ENCODE assay signal across 8 mouse cellular contexts in the genomic region with DNA sequence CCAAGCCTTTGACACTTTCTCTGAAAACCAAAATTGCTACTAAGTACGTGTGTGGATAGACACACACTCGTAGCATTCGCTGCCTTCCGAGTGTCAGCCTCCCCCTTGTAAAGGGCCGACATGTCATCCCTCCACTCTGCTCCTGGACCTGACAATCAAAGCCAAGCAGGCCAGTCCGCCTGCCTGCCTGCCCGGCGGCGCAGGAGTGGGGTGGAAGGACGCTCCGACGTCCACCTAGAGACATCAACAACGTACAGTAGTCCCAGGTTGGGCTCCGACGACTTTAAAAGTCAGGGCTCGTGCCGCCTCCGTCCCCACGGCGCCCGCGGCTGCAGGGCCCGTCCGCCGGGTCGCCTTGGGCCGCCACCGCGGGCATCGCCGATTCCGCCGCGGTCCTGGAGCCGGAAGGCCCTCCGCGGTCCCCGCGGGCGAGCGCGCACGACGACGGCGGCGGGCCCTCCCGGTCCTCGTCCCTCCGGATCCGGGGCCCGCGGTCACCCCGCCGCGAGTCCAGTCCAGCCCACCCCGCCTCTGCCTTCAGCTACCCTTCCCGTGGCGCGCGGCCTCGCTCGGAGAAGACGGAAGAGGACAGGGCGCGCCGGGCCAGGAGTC. TPM values are rescaled to one million over a fixed set of nuclear protein-coding genes. Genes with fewer than 3 reads are reported as not detected.
DNase-seq lines count a peak whose midpoint lies in the region; ATAC-seq lines count a peak whose summit lies in the region.

No protein-coding gene starts in this region.

- peak overlapping the region; percentile 99 for H3K9ac ChIP-seq in forebrain, embryonic 14.5 days (ENCODE audit: low read length)

- peaks cover 5% of the 10 kb centered on the region; the same call in 1 of the 2 replicates for H3K36me3 ChIP-seq in forebrain, embryonic 14.5 days (ENCODE audit: control insufficient read depth, insufficient read depth, low read length)

- H3K27ac ChIP-seq in forebrain, embryonic 14.5 days (ENCODE audit: low read depth, low read length) = peak overlapping the region; percentile 100

- intact Hi-C loops in left cerebral cortex, postnatal 10 days (cut with DNase I) = loop anchor here (10.0 kb wide), 4 partner anchors 270 to 520 kb away; a partner anchor contains a TSS

- no peaks in the 10 kb centered on the region for H3K9me3 ChIP-seq in forebrain, embryonic 14.5 days (replicated peaks; ENCODE audit: control insufficient read depth, low read length)

- H3K4me3 ChIP-seq in forebrain, embryonic 14.5 days (ENCODE audit: low read depth, low read length) = peak overlapping the region; percentile 94

- WGBS in forebrain, embryonic 14.5 days = under 1% methylated on average over 67 of the region's 67 CpGs

- no peaks in the 10 kb centered on the region for H3K27me3 ChIP-seq in forebrain, embryonic 14.5 days (replicated peaks; ENCODE audit: control insufficient read depth, insufficient read depth, low read length)

- peaks cover 27% of the 10 kb centered on the region for H3K4me1 ChIP-seq in forebrain, embryonic 14.5 days (ENCODE audit: control insufficient read depth, insufficient read depth, low read length)

- peak overlapping the region; percentile 83 for H3K4me2 ChIP-seq in forebrain, embryonic 14.5 days (ENCODE audit: low read length)

- ATAC-seq in forebrain, embryonic 14.5 days = peak; percentile 24
- no peak for ATAC-seq in granulocyte monocyte progenitor cell, adult 5-6 weeks (replicated peaks; ENCODE audit: poor library complexity, severe bottlenecking)

- peak; percentile 29 to 54 for DNase-seq in left cerebral cortex, adult 18-20 months (ENCODE audit: low spot score in 2 of 2)
- no peak for DNase-seq in left cerebral cortex, postnatal 10 days (ENCODE audit: extremely low spot score in 1 of 2, low spot score in 2 of 2)
- DNase-seq in ZHBTc4 (ENCODE audit: low read depth, low spot score) (peak; percentile 47), liver (peak; percentile 76)
- DNase-seq in forebrain, embryonic 14.5 days (ENCODE audit: low spot score) = peak; percentile 52
- DNase-seq in induced T-regulatory cell, adult 2 months (ENCODE audit: low read depth) = peak; percentile 66
- peak; percentile 41 to 46 for DNase-seq in natural killer cell, adult 2 months (ENCODE audit: low spot score in 2 of 2)

RNA-seq across cellular contexts. Expression of a gene that starts 2.5 kb away (rescaled TPM):
- total RNA-seq in left cerebral cortex, adult 18-20 months (2021) = 10 to 100 TPM; 30.8 to 31.0 TPM
- total RNA-seq in left cerebral cortex, postnatal 10 days (2021) = 10 to 100 TPM; 44.1 to 44.9 TPM
- polyA plus RNA-seq in forebrain, embryonic 14.5 days (2014; fragmentation: Nextera tagmentation; extraction: Ambion mirVana) = 24.4 and 27.7 TPM in 2 replicates
- total RNA-seq in granulocyte monocyte progenitor cell, adult 5-6 weeks (2014; fragmentation: Nextera tagmentation) = 41.7 and 64.9 TPM in 2 replicates
- total RNA-seq in granulocyte monocyte progenitor cell, adult 5-6 weeks (2017) = 33.8 and 38.6 TPM in 2 replicates

Comparison
In these comparisons a context has a peak if more than half of its experiments do, and no peak if none do; other contexts are left out.
1. DNase-seq: peak in left cerebral cortex, adult 18-20 months (2 of 2), ZHBTc4 (single experiment), forebrain, embryonic 14.5 days (single experiment), induced T-regulatory cell, adult 2 months (single experiment), liver (single experiment) and natural killer cell, adult 2 months (2 of 2); none in left cerebral cortex, postnatal 10 days (0 of 2).